ENCODE assay signal across 19 mouse cellular contexts in genomic region chr15:101189981-101190761, GRCm38 (mm10). TPM values are rescaled to one million over a fixed set of nuclear protein-coding genes. Genes with fewer than 3 reads are reported as not detected.
A peak's percentile ranks its signal among the peaks of the same experiment; 100 is the strongest.
DNase-seq lines count a peak whose midpoint lies in the region; ATAC-seq and TF ChIP-seq lines count a peak whose summit lies in the region.
"Had no signal": no experiment of that assay in that cellular context is flagged by ENCODE, and none has a peak within 500 bp of the region (broad histone marks: within the 10 kb centered on the region; RNA-seq: fewer than 3 reads in every experiment).

No protein-coding gene starts in this region.

- no peak overlapping the region for H3K4me3 ChIP-seq in heart, embryonic 13.5 days
- no peak overlapping the region for H3K4me3 ChIP-seq in heart, embryonic 11.5 days (ENCODE audit: low read depth, low read length)
- no peak overlapping the region for H3K4me3 ChIP-seq in thymus, adult 2 months (ENCODE audit: control insufficient read depth, insufficient read depth, low read length)
- no peak overlapping the region for H3K4me3 ChIP-seq in intestine, postnatal 0 days (ENCODE audit: low read depth, low read length)
- H3K4me3 ChIP-seq in forebrain, embryonic 14.5 days (ENCODE audit: low read depth, low read length) = no peak overlapping the region
- H3K4me3 ChIP-seq: embryonic facial prominence, embryonic 10.5 days; forebrain, embryonic 13.5 days; hindbrain, embryonic 12.5 days; layer of hippocampus, adult 2 months; limb, embryonic 10.5 days; neural tube, embryonic 12.5 days had no signal

- H3K4me1 ChIP-seq in heart, embryonic 13.5 days = peaks cover 67% of the 10 kb centered on the region
- H3K4me1 ChIP-seq in heart, embryonic 11.5 days (ENCODE audit: control insufficient read depth, insufficient read depth, low read length) = peaks cover 49% of the 10 kb centered on the region
- peaks cover 13% of the 10 kb centered on the region for H3K4me1 ChIP-seq in thymus, adult 2 months (replicated peaks; ENCODE audit: control insufficient read depth, insufficient read depth, low read length)
- H3K4me1 ChIP-seq in intestine, postnatal 0 days (replicated peaks; ENCODE audit: control insufficient read depth, insufficient read depth, low read length) = peaks cover 9% of the 10 kb centered on the region
- H3K4me1 ChIP-seq in forebrain, embryonic 14.5 days (ENCODE audit: control insufficient read depth, insufficient read depth, low read length) = peaks cover 15% of the 10 kb centered on the region

- WGBS in heart, embryonic 13.5 days = 74% methylated on average over 10 of the region's 10 CpGs
- WGBS in heart, embryonic 11.5 days (ENCODE audit: insufficient replicate concordance) = 74% methylated on average over 10 of the region's 10 CpGs
- 74% methylated on average over 10 of the region's 10 CpGs for WGBS in thymus, adult 2 months
- WGBS in intestine, postnatal 0 days = 52% methylated on average over 10 of the region's 10 CpGs
- 77% methylated on average over 10 of the region's 10 CpGs for WGBS in forebrain, embryonic 14.5 days

- peak overlapping the region; percentile 89; the same call in 1 of the 2 replicates for H3K27ac ChIP-seq in heart, embryonic 13.5 days (replicated peaks)
- H3K27ac ChIP-seq in heart, embryonic 11.5 days (ENCODE audit: low read depth, low read length) = no peak overlapping the region
- H3K27ac ChIP-seq in thymus, adult 2 months (ENCODE audit: control insufficient read depth, insufficient read depth, low read length) = peak overlapping the region; percentile 26; the same call in 1 of the 2 replicates
- peak overlapping the region; percentile 54 for H3K27ac ChIP-seq in intestine, postnatal 0 days (ENCODE audit: low read depth, low read length)
- H3K27ac ChIP-seq in forebrain, embryonic 14.5 days (ENCODE audit: low read depth, low read length) = no peak overlapping the region
- H3K27ac ChIP-seq: embryonic facial prominence, embryonic 10.5 days; hindbrain, embryonic 12.5 days; kidney, postnatal 0 days; layer of hippocampus, adult 2 months; limb, embryonic 10.5 days; liver, embryonic 14.5 days; neural tube, embryonic 12.5 days had no signal

- no peak for DNase-seq in thymus, adult 2 months
- DNase-seq in thymus, postnatal 10 days (ENCODE audit: low spot score in 2 of 2) = no peak
- no peak for DNase-seq in forebrain, embryonic 14.5 days (ENCODE audit: low spot score)
- no peak for DNase-seq in left cerebral cortex, adult 18-20 months (ENCODE audit: low spot score in 2 of 2)
- DNase-seq: adrenal gland, adult 2 months; cerebellum, adult 18-20 months; cerebellum, postnatal 36 days; thymus, postnatal 4 days had no signal

- no peak overlapping the region for H3K4me2 ChIP-seq in heart, embryonic 13.5 days
- H3K4me2 ChIP-seq in heart, embryonic 11.5 days = no peak overlapping the region
- H3K4me2 ChIP-seq in intestine, postnatal 0 days (replicated peaks; ENCODE audit: low read depth) = no peak overlapping the region
- no peak overlapping the region for H3K4me2 ChIP-seq in forebrain, embryonic 14.5 days (ENCODE audit: low read length)
- H3K4me2 ChIP-seq: hindbrain, embryonic 12.5 days; neural tube, embryonic 12.5 days had no signal

- no peak for TF ChIP-seq POLR2A in thymus, adult 2 months (IDR thresholded peaks at IDR 0.05; ENCODE audit: control insufficient read depth, extremely low read depth, insufficient read depth, low read length, poor library complexity)

- no peaks in the 10 kb centered on the region for H3K27me3 ChIP-seq in heart, embryonic 13.5 days (replicated peaks)
- H3K27me3 ChIP-seq in heart, embryonic 11.5 days (ENCODE audit: control insufficient read depth, insufficient read depth, low read length) = no peaks in the 10 kb centered on the region
- H3K27me3 ChIP-seq in thymus, adult 2 months (ENCODE audit: control insufficient read depth, insufficient read depth, low read length) = no peaks in the 10 kb centered on the region
- H3K27me3 ChIP-seq in intestine, postnatal 0 days (replicated peaks; ENCODE audit: control insufficient read depth, insufficient read depth, low read length) = no peaks in the 10 kb centered on the region
- no peaks in the 10 kb centered on the region for H3K27me3 ChIP-seq in forebrain, embryonic 14.5 days (replicated peaks; ENCODE audit: control insufficient read depth, insufficient read depth, low read length)
- H3K27me3 ChIP-seq: hindbrain, embryonic 12.5 days; neural tube, embryonic 12.5 days had no signal

- ATAC-seq in heart, embryonic 13.5 days (ENCODE audit: extremely low read depth, insufficient number of reproducible peaks, low FRiP score, low TSS enrichment) = no peak
- no peak for ATAC-seq in heart, embryonic 11.5 days (replicated peaks; ENCODE audit: insufficient number of reproducible peaks, low FRiP score, low TSS enrichment)
- peak; percentile 41 for ATAC-seq in intestine, postnatal 0 days
- ATAC-seq in forebrain, embryonic 14.5 days = no peak
- ATAC-seq: forebrain, embryonic 13.5 days had no signal

- peaks cover 3% of the 10 kb centered on the region; the same call in 1 of the 2 replicates for H3K9me3 ChIP-seq in heart, embryonic 13.5 days
- no peaks in the 10 kb centered on the region for H3K9me3 ChIP-seq in heart, embryonic 11.5 days (replicated peaks; ENCODE audit: control insufficient read depth, low read length)
- H3K9me3 ChIP-seq in intestine, postnatal 0 days (ENCODE audit: control insufficient read depth) = no peaks in the 10 kb centered on the region
- no peaks in the 10 kb centered on the region for H3K9me3 ChIP-seq in forebrain, embryonic 14.5 days (replicated peaks; ENCODE audit: control insufficient read depth, low read length)
- H3K9me3 ChIP-seq: embryonic facial prominence, embryonic 10.5 days; forebrain, embryonic 13.5 days; hindbrain, embryonic 12.5 days; limb, embryonic 10.5 days; neural tube, embryonic 12.5 days had no signal

- peaks cover 28% of the 10 kb centered on the region for H3K36me3 ChIP-seq in heart, embryonic 13.5 days
- H3K36me3 ChIP-seq in heart, embryonic 11.5 days (ENCODE audit: control insufficient read depth, insufficient read depth, low read length) = peaks cover 8% of the 10 kb centered on the region
- 0 out of 2 replicates have a peak, but pooled peaks cover 3% of the 10 kb centered on the region for H3K36me3 ChIP-seq in thymus, adult 2 months (ENCODE audit: control insufficient read depth, insufficient read depth, low read length)
- H3K36me3 ChIP-seq in intestine, postnatal 0 days (ENCODE audit: control insufficient read depth, insufficient read depth) = peaks cover 12% of the 10 kb centered on the region; the same call in 1 of the 2 replicates
- peaks cover 22% of the 10 kb centered on the region for H3K36me3 ChIP-seq in forebrain, embryonic 14.5 days (ENCODE audit: control insufficient read depth, insufficient read depth, low read length)

- H3K9ac ChIP-seq in heart, embryonic 13.5 days = 0 out of 2 replicates have a peak overlapping the region, but pooled peaks have one; percentile 15
- no peak overlapping the region for H3K9ac ChIP-seq in heart, embryonic 11.5 days (ENCODE audit: low read depth, low read length)
- H3K9ac ChIP-seq in intestine, postnatal 0 days (ENCODE audit: low read depth, low read length) = no peak overlapping the region
- H3K9ac ChIP-seq in forebrain, embryonic 14.5 days (ENCODE audit: low read length) = no peak overlapping the region
- H3K9ac ChIP-seq: forebrain, embryonic 13.5 days; hindbrain, embryonic 12.5 days; liver, embryonic 14.5 days; neural tube, embryonic 12.5 days had no signal

- no peak for TF ChIP-seq CTCF in thymus, adult 2 months (IDR thresholded peaks at IDR 0.05; ENCODE audit: borderline replicate concordance, control insufficient read depth, extremely low read depth, insufficient read depth, low read length, poor library complexity)
- no peak for TF ChIP-seq CTCF in intestine, postnatal 0 days (IDR thresholded peaks at IDR 0.05; ENCODE audit: low read depth)

RNA-seq across cellular contexts. Expression of gene Acvr1b, which starts 16.3 kb away (rescaled TPM):
- 5.4 and 6.0 TPM in 2 replicates for polyA plus RNA-seq in heart, embryonic 13.5 days (2015; fragmentation: Nextera tagmentation; extraction: Ambion mirVana)
- 8.0 and 8.9 TPM in 2 replicates for polyA plus RNA-seq in heart, embryonic 11.5 days (2014; fragmentation: Nextera tagmentation; extraction: Ambion mirVana)
- polyA plus RNA-seq in thymus, adult 2 months (2012; rRNA removed) = 34.9 and 35.3 TPM in 2 replicates
- polyA plus RNA-seq in intestine, postnatal 0 days (2015; fragmentation: Nextera tagmentation; extraction: Ambion mirVana) = 6.0 and 6.8 TPM in 2 replicates
- 24.7 and 33.5 TPM in 2 replicates for polyA plus RNA-seq in forebrain, embryonic 14.5 days (2014; fragmentation: Nextera tagmentation; extraction: Ambion mirVana)
- total RNA-seq in left cerebral cortex, adult 18-20 months (2021) = 100 to 1,000 TPM; 102 to 112 TPM

RNA-seq across cellular contexts. Expression of gene Grasp, which starts 33.8 kb away (rescaled TPM):
- polyA plus RNA-seq in heart, embryonic 13.5 days (2015; fragmentation: Nextera tagmentation; extraction: Ambion mirVana) = 3.8 and 4.4 TPM in 2 replicates
- 4.1 TPM in 2 replicates for polyA plus RNA-seq in heart, embryonic 11.5 days (2014; fragmentation: Nextera tagmentation; extraction: Ambion mirVana)
- polyA plus RNA-seq in thymus, adult 2 months (2012; rRNA removed) = 10.2 and 15.4 TPM in 2 replicates
- polyA plus RNA-seq in intestine, postnatal 0 days (2015; fragmentation: Nextera tagmentation; extraction: Ambion mirVana) = 1.7 and 2.0 TPM in 2 replicates
- 0.93 and 1.0 TPM in 2 replicates for polyA plus RNA-seq in forebrain, embryonic 14.5 days (2014; fragmentation: Nextera tagmentation; extraction: Ambion mirVana)
- total RNA-seq in left cerebral cortex, adult 18-20 months (2021) = 100 to 1,000 TPM in 1 of 2 experiments, 10 to 100 TPM in 1; 77.7 to 111 TPM

Comparison
In these comparisons a context has a peak if more than half of its experiments do, and no peak if none do; other contexts are left out.
1. H3K27ac ChIP-seq: peak in heart, embryonic 13.5 days (single experiment), thymus, adult 2 months (single experiment) and intestine, postnatal 0 days (single experiment); none in heart, embryonic 11.5 days (single experiment) and forebrain, embryonic 14.5 days (single experiment).